Mouse (Mus musculus): ENCODE measurements around the gene Samd4.

Samd4 gene

DNA sequence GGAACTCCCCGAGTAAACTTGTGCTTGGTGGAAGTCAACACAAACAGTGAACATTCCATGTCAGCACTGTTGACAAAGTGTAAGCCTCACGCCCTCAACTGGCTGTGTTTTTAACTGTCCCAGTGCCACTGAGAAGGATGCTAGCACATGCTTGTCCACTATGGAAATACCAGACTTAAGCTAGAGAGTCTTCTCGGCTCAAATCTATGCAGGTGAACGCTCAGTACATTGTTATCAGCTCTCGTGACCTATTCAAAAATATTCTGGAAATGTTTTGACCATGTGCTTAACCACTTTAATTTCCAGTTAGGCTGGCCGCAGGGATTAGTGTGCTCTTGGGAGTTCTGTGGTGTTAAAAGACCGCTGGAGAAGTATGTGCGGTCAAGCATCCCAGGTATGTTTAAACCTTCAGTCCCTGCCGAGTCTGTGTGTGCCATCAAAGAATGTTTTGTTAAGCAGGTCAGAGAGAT lies 73.0 kb downstream of the Samd4 start:
- DNase-seq (ENCODE audit: low spot score in 2 of 2), result no peak

DNA sequence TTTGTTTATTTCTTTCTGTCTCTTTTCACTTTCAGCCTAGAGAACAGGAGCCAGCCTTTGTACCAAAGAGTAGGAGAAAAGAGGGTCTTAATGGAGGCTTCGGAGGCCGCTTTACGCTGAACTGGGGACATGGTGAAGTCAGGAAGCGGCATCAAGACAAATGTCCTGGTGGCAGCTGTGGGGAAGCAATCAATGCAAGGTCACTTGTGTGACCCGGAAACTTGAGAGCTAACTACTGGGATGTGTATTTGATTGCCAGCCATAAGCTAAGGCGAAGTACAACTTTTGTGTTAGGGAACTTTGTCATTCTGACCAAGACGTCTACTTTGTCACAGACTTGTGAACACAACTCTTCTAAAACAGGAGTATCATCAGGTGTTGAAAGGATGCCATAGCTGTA lies 73.5 kb downstream of the Samd4 start:
- DNase-seq (ENCODE audit: low spot score in 2 of 2), result no peak

DNA sequence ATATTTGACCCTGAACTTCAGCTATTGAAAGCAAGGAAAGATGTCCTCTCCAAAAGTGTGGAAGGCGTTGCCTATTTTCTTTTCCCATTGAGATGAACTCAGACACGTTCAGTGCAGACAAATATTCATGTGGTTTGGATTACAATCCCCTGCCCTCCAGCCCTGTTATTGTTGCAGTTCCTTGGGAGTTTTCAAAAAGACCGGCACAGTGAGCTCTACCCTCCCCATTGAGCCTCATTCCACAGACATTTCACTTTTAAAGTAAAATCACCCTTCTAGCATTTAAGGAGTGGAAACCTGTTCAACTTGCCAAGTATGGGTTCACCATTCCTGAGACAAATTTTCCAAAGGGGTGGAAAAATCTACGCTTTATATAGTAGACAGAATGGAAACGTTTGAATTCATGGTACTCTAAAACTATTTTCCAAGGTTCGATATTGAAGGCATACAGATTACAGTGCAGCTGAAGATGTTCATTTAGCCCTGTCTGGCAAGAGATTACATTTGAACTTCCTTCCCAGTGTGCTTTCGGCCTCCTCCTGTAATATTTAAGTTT lies 76.6 kb downstream of the Samd4 start:
- no peak for DNase-seq (ENCODE audit: low spot score in 2 of 2)

DNA sequence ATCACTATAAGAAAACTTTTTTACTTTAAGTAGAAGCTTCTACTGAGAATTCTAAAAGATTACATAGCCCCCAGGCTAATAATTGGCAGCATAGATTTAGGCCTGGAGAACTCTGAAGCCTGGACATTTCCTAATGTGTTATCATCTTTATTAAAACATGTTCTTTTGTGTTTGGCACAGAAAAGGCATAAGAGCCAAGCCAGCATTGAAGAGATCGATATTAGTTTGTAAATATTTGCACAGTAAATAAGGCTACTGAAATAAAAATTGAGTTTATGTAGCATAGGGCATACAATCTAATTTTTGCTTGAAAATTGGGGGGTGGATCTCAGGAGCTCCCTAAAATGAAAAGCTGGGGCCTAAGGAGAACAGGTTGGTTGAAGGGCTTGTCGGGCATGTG lies 77.2 kb downstream of the Samd4 start:
- no peak for DNase-seq (ENCODE audit: low spot score in 2 of 2)

DNA sequence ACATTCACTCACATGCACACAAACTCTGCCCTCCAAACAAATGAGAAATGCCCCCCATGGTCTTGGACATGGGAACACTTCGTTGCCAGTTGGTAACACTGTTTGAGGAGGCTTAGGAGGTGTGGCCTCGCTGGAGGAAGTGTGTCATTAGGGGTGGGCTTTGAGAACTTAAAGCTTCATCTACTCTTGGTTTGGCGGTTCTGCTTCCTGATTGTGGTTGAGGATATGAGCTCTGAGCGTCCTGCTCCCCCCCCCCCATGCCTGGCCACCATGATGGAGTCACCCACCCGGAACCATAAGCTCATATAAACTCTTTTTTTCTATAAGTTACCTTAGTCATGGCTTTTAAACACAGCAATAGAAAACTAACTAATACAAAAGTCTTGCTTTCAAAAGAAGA lies 80.2 kb downstream of the Samd4 start:
- DNase-seq (ENCODE audit: low spot score in 2 of 2), result no peak

DNA sequence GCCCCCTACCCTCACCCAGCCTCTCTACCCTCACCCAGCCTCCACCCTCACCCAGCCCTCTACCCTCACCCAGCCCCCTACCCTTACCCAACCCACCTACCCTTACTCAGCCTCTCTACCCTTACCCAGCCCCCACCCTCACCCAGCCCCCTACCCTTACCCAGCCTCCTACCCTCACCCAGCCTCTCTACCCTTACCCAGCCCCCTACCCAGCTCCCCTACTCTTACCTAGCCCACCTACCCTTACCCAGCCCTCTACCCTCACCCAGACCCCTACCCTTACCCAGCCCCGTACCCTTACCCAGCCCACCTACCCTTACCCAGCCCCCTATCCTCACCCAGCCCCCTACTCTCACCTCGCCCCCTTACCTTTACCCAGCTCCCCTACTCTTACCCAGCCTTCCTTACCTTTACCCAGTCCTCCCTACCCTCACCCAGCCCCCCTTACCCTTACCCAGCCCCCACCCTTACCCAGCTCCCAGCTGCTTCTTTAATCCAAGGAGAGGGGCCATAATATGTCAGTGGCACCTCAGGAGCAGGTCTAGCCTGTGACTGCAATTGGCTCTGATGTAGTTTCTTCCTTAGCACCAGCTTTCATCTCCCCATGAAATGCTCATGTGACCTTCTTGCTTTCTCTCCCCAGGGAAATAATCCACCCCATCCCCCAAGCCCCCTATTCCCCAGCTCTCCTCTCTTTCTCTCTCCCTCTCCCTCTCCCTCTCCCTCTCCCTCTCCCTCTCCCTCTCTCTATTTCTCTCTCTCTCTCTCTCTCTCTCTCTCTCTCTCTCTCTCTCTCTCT lies 81.6 kb downstream of the Samd4 start:
- DNase-seq (ENCODE audit: low spot score in 2 of 2), result no peak

DNA sequence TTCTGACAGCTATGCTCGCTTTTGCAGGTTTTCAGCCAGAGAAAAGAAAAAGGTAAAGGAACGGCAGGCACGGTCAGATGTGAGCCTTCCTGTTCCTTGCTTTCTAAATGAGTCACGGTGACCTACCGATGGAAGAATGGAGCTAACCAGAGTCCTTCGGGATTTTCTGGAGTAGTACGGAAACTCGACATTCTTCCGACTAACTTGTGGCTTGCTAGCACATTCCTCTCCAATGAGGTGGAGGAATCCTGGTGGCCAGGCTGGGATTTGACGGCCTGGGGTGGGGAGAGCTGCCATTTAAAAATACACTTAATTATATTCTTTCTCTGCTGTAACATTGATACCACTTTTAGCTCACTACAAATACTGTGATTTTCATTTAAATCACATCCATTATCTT lies 83.6 kb downstream of the Samd4 start:
- DNase-seq (ENCODE audit: low spot score in 2 of 2), result no peak

DNA sequence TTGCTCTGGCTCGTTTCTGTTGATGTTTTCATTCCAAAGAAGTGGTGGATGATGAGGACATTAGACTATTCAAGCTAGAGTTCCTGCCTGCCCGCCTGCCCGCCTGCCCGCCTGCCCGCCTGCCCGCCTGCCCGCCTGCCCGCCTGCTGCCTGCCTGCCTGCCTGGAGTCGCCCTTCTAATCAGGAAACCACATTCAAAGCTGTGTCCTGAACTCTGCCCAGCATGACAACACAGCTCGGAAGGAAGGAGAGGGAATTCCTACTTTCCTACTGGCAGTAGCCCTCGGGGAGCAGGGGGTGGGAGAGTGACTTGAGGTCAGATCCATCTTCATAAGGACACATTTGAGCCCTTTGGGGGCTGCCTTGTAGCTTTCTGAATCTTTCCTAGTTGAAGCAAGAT lies 85.4 kb downstream of the Samd4 start:
- no peak for DNase-seq (ENCODE audit: low spot score in 2 of 2)

DNA sequence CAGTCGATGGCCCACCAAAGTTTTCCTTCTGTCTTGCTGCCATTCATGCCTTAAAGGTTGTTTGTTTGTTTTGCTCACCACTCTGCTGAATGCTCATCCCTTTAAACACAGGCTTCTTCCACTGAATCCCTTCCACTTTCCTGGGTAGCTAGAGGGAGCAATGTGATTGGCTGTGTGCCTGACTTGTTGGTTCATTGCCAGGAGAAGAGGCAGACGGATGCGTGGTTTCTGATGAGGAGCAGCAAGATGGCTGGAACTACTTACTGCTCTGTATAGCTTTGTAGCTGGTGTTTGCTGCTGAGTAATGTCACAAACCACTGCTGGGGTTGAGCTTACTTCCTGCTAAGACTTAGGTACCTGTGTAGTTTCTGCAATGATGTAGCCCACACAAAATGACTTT lies 88.0 kb downstream of the Samd4 start:
- DNase-seq (ENCODE audit: low spot score in 2 of 2), result peak in 1 of 2 experiments; percentile 49

DNA sequence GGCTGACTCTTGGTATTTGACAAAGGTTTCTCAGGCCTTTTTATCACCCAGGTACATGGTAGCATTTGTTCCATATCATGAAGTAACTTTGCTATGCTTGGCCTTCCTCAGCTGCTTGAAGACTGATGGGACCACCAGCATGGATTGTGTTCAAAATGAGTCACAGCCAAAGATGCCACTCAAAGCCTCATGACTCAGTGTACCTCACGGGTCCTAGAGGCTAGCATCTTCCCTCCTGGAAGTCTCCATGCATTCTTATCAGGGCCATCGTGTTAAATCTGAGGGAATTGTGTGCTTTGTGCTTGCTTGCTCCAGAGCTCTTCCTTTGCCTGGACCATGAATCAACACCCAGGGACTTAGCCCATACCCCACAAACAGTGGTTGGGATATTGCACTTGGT lies 89.1 kb downstream of the Samd4 start:
- no peak for DNase-seq (ENCODE audit: low spot score in 2 of 2)

DNA sequence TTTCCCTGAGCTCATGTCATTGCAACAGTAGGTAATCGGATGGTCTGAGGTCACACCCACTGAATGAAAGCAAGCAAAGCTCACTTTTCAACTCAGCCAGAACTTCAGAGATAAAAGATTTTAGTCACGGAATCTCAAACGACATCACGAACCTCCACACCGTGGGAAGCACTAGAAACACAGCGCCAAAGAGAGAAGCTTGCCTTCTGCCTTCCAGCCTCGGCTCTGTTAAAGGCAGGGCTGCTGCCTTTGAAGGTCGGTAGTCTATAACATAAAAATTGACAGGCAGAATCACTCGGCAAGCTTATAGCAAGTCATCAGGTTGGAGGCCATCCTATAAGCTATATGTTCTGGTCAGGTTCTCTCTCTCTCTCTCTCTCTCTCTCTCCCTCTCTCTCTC lies 92.2 kb downstream of the Samd4 start:
- DNase-seq (ENCODE audit: low spot score in 2 of 2), result no peak

DNA sequence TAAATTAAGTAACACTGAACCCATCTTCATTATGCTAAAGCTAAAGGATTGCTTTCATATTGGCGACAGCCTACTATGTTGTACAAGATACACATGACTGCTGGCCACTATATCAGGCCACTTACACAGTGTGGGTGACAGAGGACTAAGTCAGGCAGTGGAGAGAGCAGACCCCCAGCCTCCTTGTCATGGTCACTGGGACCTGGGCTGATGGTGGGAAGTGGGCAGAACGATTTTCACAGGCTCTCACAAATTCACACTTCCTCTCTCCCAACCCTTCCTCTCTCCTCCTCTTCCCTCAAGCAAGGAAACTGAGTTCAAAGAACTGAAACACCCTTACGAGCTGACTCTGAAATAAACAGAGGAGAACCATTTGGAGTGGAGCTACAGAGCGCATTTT lies 93.3 kb downstream of the Samd4 start:
- no peak for DNase-seq (ENCODE audit: low spot score in 2 of 2)

DNA sequence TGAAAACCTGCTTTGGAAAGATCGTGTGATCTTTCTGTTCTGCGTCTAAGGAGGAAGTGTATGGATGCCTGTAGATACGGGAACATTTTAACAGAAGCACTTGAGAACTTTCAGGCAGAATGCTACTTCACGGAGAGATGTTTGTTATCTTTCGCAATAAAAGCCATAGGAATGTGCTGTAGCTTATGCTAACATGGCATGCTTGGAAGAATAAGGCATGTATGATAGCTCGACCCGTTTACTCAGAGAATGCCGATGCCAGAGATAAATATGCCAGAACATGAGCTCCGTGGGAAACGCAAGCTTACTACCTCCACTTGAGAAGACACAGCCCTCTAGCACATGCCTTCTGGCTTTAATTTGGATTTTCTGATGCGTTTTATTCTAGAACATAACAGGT lies 94.1 kb downstream of the Samd4 start:
- no peak for DNase-seq (ENCODE audit: low spot score in 2 of 2)

DNA sequence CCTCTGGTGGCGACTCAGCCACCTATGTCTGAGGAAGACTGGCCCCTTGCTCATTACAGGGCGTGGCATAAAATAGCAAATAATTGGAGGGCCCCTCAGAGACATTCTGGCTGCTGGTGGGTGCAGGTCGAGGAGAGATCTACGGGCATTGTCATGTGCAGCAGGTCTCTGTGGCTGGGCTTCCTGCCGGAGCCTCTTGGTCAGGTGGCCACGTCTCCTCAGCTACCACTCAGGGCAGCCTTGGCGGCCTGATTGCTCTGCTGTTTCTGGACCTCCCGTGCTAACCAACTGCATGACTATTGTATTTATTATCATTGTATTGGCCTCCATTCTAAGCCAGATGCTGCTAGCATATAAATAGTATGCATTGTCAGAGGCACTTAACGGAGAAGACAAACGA lies 95.0 kb downstream of the Samd4 start:
- no peak for DNase-seq (ENCODE audit: low spot score in 2 of 2)

DNA sequence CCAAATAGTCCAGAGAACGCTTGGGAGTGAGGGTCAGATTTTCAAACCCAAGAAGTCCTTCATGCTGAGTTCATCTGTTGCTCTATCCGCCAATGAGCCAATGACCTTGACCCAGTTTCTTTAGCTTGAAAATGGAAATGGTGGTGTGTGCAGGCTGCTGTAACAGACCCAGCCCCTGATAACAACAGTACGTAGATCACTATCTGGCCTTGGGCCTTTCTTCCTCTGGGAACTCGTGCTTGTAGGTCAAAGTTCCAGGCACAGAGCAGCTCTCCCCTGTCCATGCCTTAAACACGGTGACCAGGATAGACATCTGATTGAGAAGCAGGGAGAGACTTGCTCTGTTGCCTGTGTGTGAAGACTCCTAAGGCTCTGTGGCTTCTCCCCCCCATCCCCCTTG lies 96.5 kb downstream of the Samd4 start:
- no peak for DNase-seq (ENCODE audit: low spot score in 2 of 2)

DNA sequence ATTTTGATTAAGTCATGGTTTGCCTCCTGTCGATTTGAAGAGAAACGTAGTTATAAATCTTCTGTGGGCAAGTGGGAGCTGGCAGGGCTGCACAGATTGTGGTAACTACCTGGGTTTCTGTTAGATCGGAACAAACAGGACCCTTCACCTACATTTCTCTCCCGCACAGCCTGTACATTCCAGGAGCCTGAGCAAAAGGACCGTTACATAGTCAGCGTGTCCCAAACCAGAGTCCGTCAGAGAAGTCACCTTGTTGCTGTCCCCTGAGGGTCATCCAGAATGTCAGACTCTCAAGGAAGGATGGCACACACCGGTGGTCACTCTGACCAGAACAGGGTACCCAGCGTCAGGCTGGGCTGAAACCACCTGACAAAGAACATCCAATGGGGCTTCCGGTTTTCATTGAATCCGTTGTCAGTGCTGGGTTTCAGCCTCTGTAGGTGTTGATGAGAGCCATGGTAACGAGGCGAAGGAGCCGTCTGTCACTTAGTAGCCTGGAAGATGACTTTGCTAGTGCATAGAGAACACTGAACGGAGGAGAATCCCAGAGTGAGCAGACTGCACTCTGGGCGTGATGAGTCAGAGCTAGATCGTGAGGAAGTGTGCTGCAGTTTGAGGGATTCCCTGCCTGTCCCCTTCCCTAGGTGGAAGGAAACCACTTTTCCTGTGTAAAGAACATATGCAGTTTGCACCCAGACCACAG lies 98.2 kb downstream of the Samd4 start:
- DNase-seq (ENCODE audit: low spot score in 2 of 2), result peak; percentile 35 to 56

DNA sequence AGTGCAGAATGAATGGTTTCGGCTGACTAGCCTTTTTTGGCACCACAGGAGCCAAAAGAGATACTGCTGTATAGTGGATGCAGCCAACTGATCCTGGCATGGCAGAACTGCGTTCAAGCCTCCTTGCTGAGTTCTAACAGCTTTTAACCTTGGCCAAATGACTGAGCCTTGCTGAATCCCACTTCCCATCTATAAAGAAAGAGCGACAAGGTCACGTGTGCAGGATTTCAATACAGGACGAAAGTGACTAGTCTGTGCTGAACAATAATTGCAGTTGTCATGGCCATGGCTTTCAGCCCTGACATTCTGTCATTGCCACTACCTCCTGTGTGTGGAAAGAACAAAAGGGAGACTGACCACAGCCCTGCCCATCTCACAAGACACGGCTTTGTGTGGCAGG lies 99.5 kb downstream of the Samd4 start:
- no peak for DNase-seq (ENCODE audit: low spot score in 2 of 2)

DNA sequence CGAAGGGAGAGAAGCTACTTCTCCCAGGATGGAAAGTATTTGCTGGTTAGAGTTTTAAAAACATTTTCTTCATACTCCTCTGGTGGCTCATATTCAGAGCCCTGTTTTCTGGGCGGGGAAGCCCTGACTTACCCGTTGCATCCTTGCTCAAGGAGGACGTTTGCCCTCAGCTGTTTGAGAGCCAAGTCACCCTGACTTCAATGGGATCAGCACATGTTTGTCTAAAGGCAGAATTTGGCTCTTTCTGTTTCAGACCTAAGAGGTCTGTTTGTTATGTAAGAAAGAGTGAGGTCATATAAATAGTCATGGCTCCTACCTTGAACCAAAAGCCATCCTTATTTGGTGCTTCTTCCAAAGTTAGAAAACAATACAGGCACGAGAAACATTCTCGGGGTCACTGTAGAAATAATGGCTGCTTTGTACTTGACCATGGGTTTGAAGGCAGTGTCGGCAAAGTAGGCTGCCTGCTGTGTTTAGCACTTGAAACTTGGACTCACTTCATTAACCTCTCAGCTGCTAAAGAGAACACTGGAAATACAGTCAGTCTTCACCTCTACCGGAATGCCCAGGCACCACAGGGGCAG lies 102.0 kb downstream of the Samd4 start:
- no peak for DNase-seq (ENCODE audit: low spot score in 2 of 2)

DNA sequence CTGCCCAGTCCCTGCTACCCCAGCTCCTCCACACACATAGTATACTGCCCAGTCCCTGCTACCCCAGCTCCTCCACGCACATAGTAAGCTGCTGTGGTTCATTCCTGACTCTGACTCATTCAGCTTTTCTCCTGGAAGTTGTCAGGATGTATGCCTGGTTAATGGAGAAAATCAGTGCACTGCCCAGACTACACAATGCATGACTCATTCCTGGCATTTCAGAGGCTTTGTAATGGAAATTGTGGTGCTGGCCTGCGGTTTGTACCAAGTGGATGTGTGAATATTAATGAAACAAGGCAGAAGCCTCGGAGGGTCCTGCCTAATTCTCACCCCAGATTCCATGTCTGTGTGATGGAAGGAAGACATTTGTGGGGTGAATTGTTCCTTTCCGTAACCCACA lies 107.0 kb downstream of the Samd4 start:
- peak; percentile 14 to 41 for DNase-seq (ENCODE audit: low spot score in 2 of 2)

DNA sequence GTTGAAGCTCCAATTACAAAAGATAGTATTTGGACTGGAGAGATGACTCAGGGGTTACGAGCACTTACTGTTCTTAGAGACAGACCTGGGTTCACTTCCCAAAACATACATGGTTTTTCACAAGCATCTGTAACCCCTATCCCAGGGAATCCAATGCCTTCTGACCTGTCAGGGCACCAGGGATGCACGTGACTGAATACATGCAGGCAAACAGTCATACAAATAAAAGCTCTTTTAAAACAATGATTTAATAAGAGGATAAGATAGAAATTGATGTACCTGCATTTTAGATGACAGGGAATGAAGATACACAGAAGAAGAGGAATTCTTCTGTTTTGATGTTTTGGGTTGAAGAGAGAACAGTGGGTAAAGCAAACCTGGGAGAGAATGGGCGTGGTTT lies 107.8 kb downstream of the Samd4 start:
- DNase-seq (ENCODE audit: low spot score in 2 of 2), result no peak

DNA sequence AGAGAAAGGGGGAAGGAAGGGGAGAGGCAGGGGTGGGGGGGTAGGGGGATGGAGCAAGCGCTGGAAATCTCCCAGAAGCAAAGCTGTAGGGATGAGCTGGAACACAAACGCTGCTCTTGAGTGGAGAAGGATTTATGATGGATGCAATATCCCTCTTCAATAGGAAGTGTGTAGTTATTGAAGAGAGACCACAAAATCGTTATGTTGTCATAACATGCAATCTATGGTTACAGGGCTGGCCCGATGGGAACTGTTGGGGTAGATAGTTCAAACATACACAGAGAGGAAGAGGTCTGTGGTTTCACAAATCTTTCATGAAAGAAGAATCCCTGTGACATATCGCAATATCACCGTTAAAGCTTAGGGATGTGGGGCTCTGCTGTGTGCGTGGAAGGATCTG lies 112.0 kb downstream of the Samd4 start:
- DNase-seq (ENCODE audit: low spot score in 2 of 2), result no peak

DNA sequence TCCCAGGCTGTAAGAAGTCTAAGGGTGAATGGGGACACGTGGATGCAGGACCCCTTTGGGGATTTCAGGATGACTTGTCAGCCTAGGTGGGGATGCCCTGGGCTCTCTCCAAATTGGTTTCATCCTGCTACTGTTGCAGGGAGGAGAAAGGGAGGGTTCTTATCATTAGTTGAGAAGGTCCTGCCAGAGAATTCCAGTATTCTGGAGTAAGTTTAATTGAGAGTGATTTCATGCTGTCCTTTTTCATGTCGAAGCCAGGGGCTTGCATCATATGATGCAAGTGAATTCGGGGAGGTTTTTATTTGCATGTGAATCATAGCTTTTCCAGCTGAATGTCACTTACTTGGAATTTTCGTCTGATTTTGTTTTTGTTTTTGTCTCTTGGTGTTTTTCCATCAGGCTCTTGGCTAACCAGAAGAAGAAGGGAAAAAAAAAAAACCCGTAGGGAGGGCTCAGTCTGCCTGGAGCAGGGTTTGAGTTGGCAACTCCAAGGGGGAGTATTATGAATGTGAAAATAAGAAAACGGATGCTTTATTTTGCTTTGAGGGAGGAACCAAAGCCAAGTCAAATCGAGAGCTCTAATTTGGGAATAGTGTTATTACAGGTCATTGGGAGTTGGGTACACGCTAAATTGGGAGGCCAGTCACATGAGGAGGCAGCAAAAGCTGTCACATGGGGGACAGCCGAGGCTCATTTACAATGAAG lies 116.8 kb downstream of the Samd4 start:
- no peak for DNase-seq (ENCODE audit: low spot score in 2 of 2)

Measured in left cerebral cortex, adult 9 months (tissue).